Mouse (Mus musculus): Measurements from ENCODE around the gene Lingo3. TPM values are rescaled to one million over a fixed set of nuclear protein-coding genes. Genes with fewer than 3 reads are reported as not detected.
"Not testable (repeated sequence)": the region's sequence is repeated elsewhere in the genome, so short reads cannot be mapped to it uniquely, and the experiment has no call there.

The Lingo3 gene
- polyA plus RNA-seq, 2 experiments = 0.56 to 0.88 TPM

DNA sequence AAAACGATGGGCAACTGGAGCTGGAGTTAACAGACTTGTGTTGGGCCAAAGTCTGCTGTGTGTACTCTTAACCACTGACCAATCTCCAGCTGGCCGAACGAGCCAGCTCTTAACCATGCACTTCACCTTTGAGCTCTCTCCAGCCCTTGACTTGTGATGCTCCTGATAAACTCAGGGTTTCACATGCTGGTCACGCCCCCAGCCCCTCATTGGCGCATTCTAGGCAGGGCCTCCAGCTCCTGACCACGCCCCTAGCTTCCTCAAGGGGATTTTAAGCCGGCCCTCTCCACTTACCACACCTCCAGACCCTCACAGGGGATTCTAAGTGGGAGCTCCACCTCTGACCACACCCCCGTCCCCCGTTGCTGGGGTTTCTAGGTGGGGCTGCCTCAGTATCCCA, 12.7 kb downstream of the Lingo3 start:
- DNase-seq (ENCODE audit: low spot score) (peak; percentile 40), ATAC-seq (ENCODE audit: low FRiP score, low read depth) (no peak)
- Histone ChIP-seq H3K4me3 (replicated peaks; ENCODE audit: low read length) (no peak overlapping the region), H3K27ac (replicated peaks; ENCODE audit: low read depth, low read length) (no peak overlapping the region), H3K4me1 (ENCODE audit: control insufficient read depth, insufficient read depth, low read length) (peaks cover 5% of the 10 kb centered on the region), H3K9me3 (ENCODE audit: control insufficient read depth, low read length) (no peaks in the 10 kb centered on the region), H3K9ac (ENCODE audit: low read depth, low read length, severe bottlenecking) (no peak overlapping the region), H3K27me3 (ENCODE audit: control insufficient read depth, insufficient read depth, low read length) (peaks cover 26% of the 10 kb centered on the region), H3K4me2 (replicated peaks; ENCODE audit: low read depth, low read length, severe bottlenecking) (no peak overlapping the region), H3K36me3 (ENCODE audit: control insufficient read depth, insufficient read depth, low read length) (peaks cover 24% of the 10 kb centered on the region)
- WGBS = 5% methylated on average over 9 of the region's 9 CpGs
- TF ChIP-seq POLR2A (IDR thresholded peaks at IDR 0.05; ENCODE audit: borderline replicate concordance, extremely low read depth, insufficient read depth, insufficient read length) = no peak

DNA sequence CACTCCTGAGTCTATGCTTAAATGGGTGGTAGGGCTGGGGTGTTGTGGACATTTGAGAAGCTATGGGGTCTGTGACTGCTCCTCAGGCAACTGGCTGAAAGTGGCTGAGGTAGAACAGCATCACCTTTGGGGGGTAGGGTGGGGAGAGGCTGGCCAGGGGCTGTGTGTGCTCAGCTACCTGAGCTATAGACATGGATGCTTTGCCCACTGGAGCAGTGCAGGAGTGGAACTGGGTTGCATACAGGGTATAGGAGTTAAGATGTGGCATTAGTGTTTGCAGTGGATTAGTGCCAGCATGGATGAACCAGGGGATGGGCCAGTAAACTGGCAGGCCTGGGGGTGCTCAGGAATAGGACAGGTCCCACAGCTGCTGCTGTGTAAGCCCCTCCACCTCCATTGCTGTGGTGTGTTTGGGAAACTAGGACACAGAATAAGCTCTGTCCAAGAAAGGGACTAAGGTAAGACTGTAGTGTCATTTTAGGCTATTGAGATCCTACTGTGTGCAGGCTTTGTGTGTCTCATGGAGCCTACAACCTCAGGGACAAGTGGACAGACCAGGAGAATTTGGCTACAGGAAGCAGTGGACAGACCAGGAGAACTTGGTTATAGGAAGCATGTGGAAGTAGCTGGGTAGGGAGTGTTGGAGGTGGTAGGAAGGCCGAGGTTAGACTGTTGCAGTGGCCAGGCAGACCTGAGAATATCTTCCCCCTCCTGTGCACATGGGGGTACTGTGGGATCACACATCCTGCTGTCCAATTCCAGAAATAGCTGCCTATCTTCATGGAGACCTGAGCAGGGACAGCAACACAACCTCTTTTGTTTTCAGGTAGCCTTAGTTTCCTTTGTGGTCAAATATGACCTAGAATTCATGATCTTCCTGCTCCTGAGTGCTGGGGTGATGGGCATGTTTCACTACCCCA, 14.2 kb downstream of the Lingo3 start:
- no peak overlapping the region for H3K9ac ChIP-seq (ENCODE audit: low read depth, low read length, severe bottlenecking)
- peaks cover 11% of the 10 kb centered on the region for H3K27me3 ChIP-seq (ENCODE audit: control insufficient read depth, insufficient read depth, low read length)
- no peaks in the 10 kb centered on the region for H3K9me3 ChIP-seq (ENCODE audit: control insufficient read depth, low read length)
- WGBS = 77% methylated on average over 1 of the region's 1 CpGs
- peaks cover 9% of the 10 kb centered on the region for H3K4me1 ChIP-seq (ENCODE audit: control insufficient read depth, insufficient read depth, low read length)
- DNase-seq (ENCODE audit: low spot score) (no peak), ATAC-seq (ENCODE audit: low FRiP score, low read depth) (no peak)
- H3K27ac ChIP-seq (replicated peaks; ENCODE audit: low read depth, low read length) = no peak overlapping the region
- peaks cover 24% of the 10 kb centered on the region for H3K36me3 ChIP-seq (ENCODE audit: control insufficient read depth, insufficient read depth, low read length)
- H3K4me2 ChIP-seq (replicated peaks; ENCODE audit: low read depth, low read length, severe bottlenecking) = no peak overlapping the region
- TF ChIP-seq POLR2A (IDR thresholded peaks at IDR 0.05; ENCODE audit: borderline replicate concordance, extremely low read depth, insufficient read depth, insufficient read length) = no peak
- H3K4me3 ChIP-seq (replicated peaks; ENCODE audit: low read length) = no peak overlapping the region

DNA sequence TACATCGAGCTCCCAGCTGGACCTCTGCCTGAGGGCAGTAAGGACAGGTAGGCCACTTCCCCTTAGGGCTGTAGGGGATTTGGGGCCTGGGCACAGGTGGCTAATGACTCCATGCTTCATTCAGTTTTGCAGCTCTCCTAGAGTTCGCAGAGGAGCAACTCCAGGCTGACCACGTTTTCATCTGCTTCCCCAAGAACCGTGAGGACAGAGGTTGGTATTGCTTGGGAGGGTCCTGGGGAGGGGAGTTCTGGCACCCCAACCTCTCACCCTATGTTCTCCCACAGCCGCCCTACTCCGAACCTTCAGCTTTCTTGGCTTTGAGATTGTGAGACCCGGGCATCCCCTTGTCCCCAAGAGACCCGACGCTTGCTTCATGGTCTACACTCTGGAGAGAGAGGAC, 15.3 kb downstream of the Lingo3 start:
- H3K9ac ChIP-seq (ENCODE audit: low read depth, low read length, severe bottlenecking); DNase-seq (ENCODE audit: low spot score); ATAC-seq (ENCODE audit: low FRiP score, low read depth); H3K4me1 ChIP-seq (ENCODE audit: control insufficient read depth, insufficient read depth, low read length); H3K27me3 ChIP-seq (ENCODE audit: control insufficient read depth, insufficient read depth, low read length); H3K27ac ChIP-seq (replicated peaks; ENCODE audit: low read depth, low read length); H3K9me3 ChIP-seq (ENCODE audit: control insufficient read depth, low read length): not testable (repeated sequence)
- peak overlapping the region; percentile 93; the same call in 1 of the 2 replicates for H3K4me2 ChIP-seq (replicated peaks; ENCODE audit: low read depth, low read length, severe bottlenecking)
- H3K36me3 ChIP-seq (ENCODE audit: control insufficient read depth, insufficient read depth, low read length) = peaks cover 24% of the 10 kb centered on the region
- peak overlapping the region; percentile 66; the same call in 1 of the 2 replicates for H3K4me3 ChIP-seq (replicated peaks; ENCODE audit: low read length)
- 81% methylated on average over 7 of the region's 9 CpGs for WGBS

DNA sequence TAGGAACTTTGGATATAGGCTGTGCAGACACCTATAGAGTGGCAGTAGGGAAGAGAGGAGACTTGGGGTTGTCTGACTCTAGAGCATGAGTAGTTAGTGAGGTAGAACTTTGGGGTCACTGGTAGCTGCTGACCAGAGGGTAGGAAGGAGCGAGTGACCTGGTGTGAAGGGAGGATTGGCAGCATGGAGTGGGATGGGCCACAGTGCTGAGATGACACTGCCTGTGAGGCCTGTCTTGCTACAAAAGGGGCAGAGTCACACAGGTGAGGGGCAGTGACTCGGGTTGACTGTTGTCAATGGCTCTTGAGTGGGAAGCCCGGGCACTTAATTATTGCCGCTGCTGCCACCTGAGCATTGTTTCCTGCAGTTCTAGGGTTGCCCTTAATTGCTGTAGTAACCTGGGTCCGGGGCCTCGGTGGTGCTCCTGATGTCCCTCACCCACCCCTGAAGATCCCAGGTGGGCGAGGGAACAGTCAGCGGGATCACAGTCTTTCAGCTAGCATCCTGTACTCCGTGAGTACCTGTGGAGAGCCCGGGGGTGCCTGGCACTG, 15.9 kb downstream of the Lingo3 start:
- Histone ChIP-seq H3K27me3 (ENCODE audit: control insufficient read depth, insufficient read depth, low read length) (no peaks in the 10 kb centered on the region), H3K27ac (replicated peaks; ENCODE audit: low read depth, low read length) (no peak overlapping the region), H3K9ac (ENCODE audit: low read depth, low read length, severe bottlenecking) (peak overlapping the region; percentile 92), H3K4me1 (ENCODE audit: control insufficient read depth, insufficient read depth, low read length) (peaks cover 9% of the 10 kb centered on the region), H3K9me3 (ENCODE audit: control insufficient read depth, low read length) (no peaks in the 10 kb centered on the region), H3K4me2 (replicated peaks; ENCODE audit: low read depth, low read length, severe bottlenecking) (peak overlapping the region; percentile 93), H3K4me3 (replicated peaks; ENCODE audit: low read length) (peak overlapping the region; percentile 66), H3K36me3 (ENCODE audit: control insufficient read depth, insufficient read depth, low read length) (peaks cover 24% of the 10 kb centered on the region)
- no peak for TF ChIP-seq POLR2A (IDR thresholded peaks at IDR 0.05; ENCODE audit: borderline replicate concordance, extremely low read depth, insufficient read depth, insufficient read length)
- 73% methylated on average over 8 of the region's 10 CpGs for WGBS
- no peak for ATAC-seq (ENCODE audit: low FRiP score, low read depth)
- DNase-seq (ENCODE audit: low spot score) = no peak

DNA sequence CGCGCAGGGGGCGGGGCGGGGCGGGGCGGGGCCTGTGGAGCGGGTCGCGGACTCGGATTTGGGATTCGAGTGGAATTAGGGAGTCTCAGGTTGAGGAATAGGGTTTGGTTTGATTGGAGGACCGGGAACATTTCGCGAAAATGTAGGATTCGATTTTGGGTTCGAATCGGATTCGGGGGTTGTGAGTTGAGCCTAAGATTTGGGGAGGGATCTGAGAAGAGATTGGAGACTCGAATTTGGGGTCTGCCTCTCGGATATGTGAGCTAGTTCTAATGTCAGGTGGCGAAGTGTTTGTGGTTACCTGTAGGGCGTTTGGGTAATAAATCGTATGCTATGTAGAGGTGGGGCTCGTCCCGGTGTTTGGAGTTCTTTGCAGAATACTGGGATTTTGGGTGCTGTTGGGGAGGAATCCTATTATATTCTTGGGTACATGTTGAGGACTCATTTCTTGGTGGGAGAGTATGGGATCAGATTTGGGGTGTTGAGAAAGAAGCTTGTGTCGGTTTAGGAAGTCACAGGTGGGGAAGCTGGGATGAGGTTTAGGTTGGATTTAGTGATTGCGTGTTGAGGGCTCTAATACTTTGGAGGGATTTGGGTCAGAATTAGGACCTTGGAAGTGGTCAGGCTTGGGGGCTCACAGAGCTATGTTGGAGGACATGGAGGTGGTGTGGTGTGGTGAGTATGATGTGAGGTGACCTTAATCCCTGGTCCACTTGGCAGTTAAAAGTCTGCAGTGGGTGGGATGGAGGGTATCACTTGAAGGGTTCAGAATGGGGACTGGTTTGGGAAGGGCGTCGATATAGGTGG, 16.6 kb downstream of the Lingo3 start:
- Histone ChIP-seq H3K4me1 (ENCODE audit: control insufficient read depth, insufficient read depth, low read length) (peaks cover 9% of the 10 kb centered on the region), H3K4me2 (replicated peaks; ENCODE audit: low read depth, low read length, severe bottlenecking) (peak overlapping the region; percentile 93), H3K27me3 (ENCODE audit: control insufficient read depth, insufficient read depth, low read length) (no peaks in the 10 kb centered on the region), H3K4me3 (replicated peaks; ENCODE audit: low read length) (peak overlapping the region; percentile 66), H3K9ac (ENCODE audit: low read depth, low read length, severe bottlenecking) (peak overlapping the region; percentile 92), H3K36me3 (ENCODE audit: control insufficient read depth, insufficient read depth, low read length) (peaks cover 24% of the 10 kb centered on the region), H3K9me3 (ENCODE audit: control insufficient read depth, low read length) (no peaks in the 10 kb centered on the region), H3K27ac (replicated peaks; ENCODE audit: low read depth, low read length) (peak overlapping the region; percentile 86; the same call in 1 of the 2 replicates)
- DNase-seq (ENCODE audit: low spot score) (no peak), ATAC-seq (ENCODE audit: low FRiP score, low read depth) (no peak)
- no peak for TF ChIP-seq POLR2A (IDR thresholded peaks at IDR 0.05; ENCODE audit: borderline replicate concordance, extremely low read depth, insufficient read depth, insufficient read length)
- WGBS = 8% methylated on average over 27 of the region's 29 CpGs

Data from limb, embryonic 14.5 days (tissue).